Mouse (Mus musculus) heart, embryonic 14.5 days (tissue): ENCODE data around the gene Ffar1. TPM values are rescaled to one million over a fixed set of nuclear protein-coding genes. Genes with fewer than 3 reads are reported as not detected.

ENCODE experiments used
- ATAC-seq: fragments of 200-750 bp; cut with Nextera tagmentation; 2 replicates; pipeline ENCODE4 v1.8.0; 2017; ENCODE audit warnings: low read depth, moderate TSS enrichment; ENCODE audit not compliant: insufficient number of reproducible peaks, insufficient read depth, low FRiP score
- H3K27ac ChIP-seq, 2 experiments: fragments of 200-500 bp in 1 of 2; fragments of 300-500 bp in 1 of 2; sonication (generic) in 1 of 2; replicated peaks in 1 of 2; 2 replicates each; pipeline ENCODE4 v1.5.1; 2012 to 2014; ENCODE audit warnings: low read depth in 2 of 2, low read length in 2 of 2, control low read depth in 1 of 2, mild to moderate bottlenecking in 1 of 2, mixed read lengths in 1 of 2; ENCODE audit not compliant: control insufficient read depth in 1 of 2, insufficient read depth in 1 of 2
- H3K27me3 ChIP-seq: fragments of 300-500 bp; sonication (generic); 2 replicates; pipeline ENCODE4 v1.6.1; 2014; ENCODE audit warnings: mild to moderate bottlenecking, low read length, control low read depth; ENCODE audit not compliant: control insufficient read depth, insufficient read depth
- H3K36me3 ChIP-seq: fragments of 300-500 bp; sonication (generic); 2 replicates; pipeline ENCODE4 v1.6.1; 2014; ENCODE audit warnings: mild to moderate bottlenecking, control low read depth, low read length, mixed read lengths; ENCODE audit not compliant: control insufficient read depth, insufficient read depth
- H3K4me1 ChIP-seq, 2 experiments: fragments of 200-500 bp in 1 of 2; fragments of 300-500 bp in 1 of 2; sonication (generic) in 1 of 2; 2 replicates each; pipeline ENCODE4 v1.6.1; 2012 to 2014; ENCODE audit warnings: low read length in 2 of 2, control low read depth in 1 of 2, mixed read lengths in 1 of 2; ENCODE audit not compliant: control insufficient read depth in 2 of 2, insufficient read depth in 2 of 2
- H3K4me2 ChIP-seq: fragments of 300-500 bp; sonication (generic); 2 replicates; pipeline ENCODE4 v1.6.1; 2014; ENCODE audit warnings: mild to moderate bottlenecking, low read length
- H3K4me3 ChIP-seq, 2 experiments: fragments of 200-500 bp in 1 of 2; fragments of 300-500 bp in 1 of 2; sonication (generic) in 1 of 2; 2 replicates each; pipeline ENCODE4 v1.5.1; 2012 to 2014; ENCODE audit warnings: low read length in 2 of 2, mild to moderate bottlenecking in 2 of 2, control low read depth in 1 of 2, low read depth in 1 of 2, moderate library complexity in 1 of 2; ENCODE audit not compliant: control insufficient read depth in 1 of 2, insufficient read depth in 1 of 2
- H3K9ac ChIP-seq: fragments of 300-500 bp; sonication (generic); 2 replicates; pipeline ENCODE4 v1.6.1; 2014; ENCODE audit warnings: mild to moderate bottlenecking, low read length
- H3K9me3 ChIP-seq: fragments of 300-500 bp; sonication (generic); 2 replicates; pipeline ENCODE4 v1.6.1; 2016; ENCODE audit warnings: low read length, control low read depth; ENCODE audit not compliant: control insufficient read depth
- WGBS: fragments of 180-500 bp; shearing (Covaris S2); extraction: QIAGEN DNeasy Blood & Tissue Kit; methylation state at CpG from one replicate; pipeline ENCODE4 v1.1.7; 2014; 5-methylcytosine and 5-hydroxymethylcytosine counted together
- polyA plus RNA-seq: library from polyadenylated mRNA; unstranded; fragments of >200 nt; fragmentation: Nextera tagmentation; extraction: Ambion mirVana; gene quantifications from 2 replicates; pipeline ENCODE4 v1.2.1, GENCODE M21; 2014

Ffar1 gene
- polyA plus RNA-seq, 1 experiment from 2014 or later = not detected

DNA sequence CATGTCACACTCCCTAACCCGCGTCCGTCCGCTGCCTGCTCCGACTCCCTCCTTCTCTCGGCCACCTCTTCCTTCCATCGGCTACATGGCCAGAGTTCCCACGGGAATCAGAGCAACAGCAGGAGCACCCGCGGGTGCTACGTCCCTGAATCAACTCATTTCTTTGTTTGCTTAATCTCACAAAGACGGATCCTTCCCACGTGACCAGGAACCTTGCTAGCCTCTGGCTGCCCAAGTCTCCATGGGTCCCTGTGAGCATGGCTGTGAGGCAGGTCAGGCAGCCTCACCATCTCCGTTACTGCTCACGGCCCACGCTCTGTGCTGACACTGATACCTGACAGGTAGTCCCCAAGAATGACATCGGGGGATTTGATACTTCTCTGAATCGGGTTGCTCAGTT lies 37.7 kb downstream of the Ffar1 start, which contains the start of gene Ffar2:
Ffar2 (minus strand) TSS at position 101 of the 400 bp plus-strand sequence.
- no peak for ATAC-seq

GRCm38 (mm10) chr7:30821532-30821931 lies 39.8 kb downstream of the Ffar1 start:
- no peak for ATAC-seq

More for the DNA sequence above, 37.7 kb downstream of the Ffar1 start, which contains the start of gene Ffar2:
- H3K9me3 ChIP-seq = no peaks in the 10 kb centered on the region
- H3K27ac ChIP-seq = no peak within 1 kb of the TSS
- no peak within 1 kb of the TSS for H3K9ac ChIP-seq
- no peaks in the 10 kb centered on the region for H3K36me3 ChIP-seq
- no peaks in the 10 kb centered on the region for H3K4me1 ChIP-seq
- no peak within 1 kb of the TSS for H3K4me2 ChIP-seq
- WGBS = 86% methylated on average over 18 of the region's 18 CpGs
- no peak within 1 kb of the TSS for H3K4me3 ChIP-seq
- no peaks in the 10 kb centered on the region for H3K27me3 ChIP-seq

DNA sequence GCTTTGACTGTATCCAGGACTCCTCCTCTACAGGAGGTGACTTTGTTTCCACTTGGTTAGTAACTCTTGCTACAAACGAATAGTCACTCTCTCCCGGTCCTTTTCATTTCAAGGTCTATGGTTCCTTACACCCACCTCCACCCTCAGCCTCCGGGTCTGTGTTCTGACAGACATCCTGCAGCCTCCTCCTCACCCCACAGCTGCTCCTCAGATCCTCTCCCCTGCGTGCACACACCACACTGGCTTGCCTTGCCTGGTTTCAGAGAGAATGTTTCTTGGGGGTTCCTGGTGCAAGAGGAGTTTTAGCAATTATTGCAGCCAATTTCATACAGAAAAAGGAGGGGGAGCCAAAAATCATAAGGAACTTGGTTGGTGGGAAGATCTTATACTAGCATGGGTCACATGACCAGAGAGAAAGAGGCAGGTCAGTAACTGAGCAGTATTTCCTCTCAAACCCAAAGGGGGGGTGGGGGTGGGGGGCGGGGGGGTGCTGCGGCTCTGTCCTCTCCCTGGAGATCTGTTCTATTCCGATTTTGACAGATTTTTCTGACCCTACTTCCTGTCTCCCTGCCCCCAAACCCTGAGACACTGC lies 40.4 kb downstream of the Ffar1 start:
- no peak overlapping the region for H3K27ac ChIP-seq
- no peaks in the 10 kb centered on the region for H3K9me3 ChIP-seq
- 57% methylated on average over 7 of the region's 7 CpGs for WGBS
- H3K27me3 ChIP-seq = no peaks in the 10 kb centered on the region
- H3K9ac ChIP-seq = no peak overlapping the region
- ATAC-seq = no peak
- no peaks in the 10 kb centered on the region for H3K36me3 ChIP-seq
- H3K4me3 ChIP-seq = no peak overlapping the region
- no peak overlapping the region for H3K4me2 ChIP-seq
- H3K4me1 ChIP-seq = no peaks in the 10 kb centered on the region

More at GRCm38 (mm10) chr7:30821532-30821931, 39.8 kb downstream of the Ffar1 start:
- no peaks in the 10 kb centered on the region for H3K36me3 ChIP-seq
- no peak overlapping the region for H3K4me3 ChIP-seq
- no peaks in the 10 kb centered on the region for H3K27me3 ChIP-seq
- H3K9me3 ChIP-seq = no peaks in the 10 kb centered on the region
- WGBS = 66% methylated on average over 5 of the region's 5 CpGs
- H3K27ac ChIP-seq = no peak overlapping the region
- H3K4me2 ChIP-seq = no peak overlapping the region
- H3K4me1 ChIP-seq = no peaks in the 10 kb centered on the region
- no peak overlapping the region for H3K9ac ChIP-seq

DNA sequence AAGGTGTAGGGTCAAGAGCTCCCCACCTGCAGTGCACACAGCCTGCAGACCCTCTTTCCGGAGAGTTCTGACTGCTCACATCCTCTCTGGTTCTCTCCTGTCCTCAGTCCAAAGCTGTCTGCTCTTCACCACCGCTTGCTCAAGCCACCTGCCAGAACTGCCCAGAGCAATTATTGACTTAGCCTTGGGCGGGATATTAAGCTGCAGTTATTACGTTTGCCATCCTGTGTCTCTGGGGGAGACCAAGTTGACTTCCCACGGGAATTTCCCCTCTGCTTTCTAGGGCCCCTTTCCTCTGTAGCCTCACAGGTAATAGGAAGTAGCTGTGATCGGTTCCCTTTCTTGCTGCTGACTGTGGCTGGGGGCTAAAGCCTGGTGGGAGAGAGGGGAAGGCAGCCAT lies 41.2 kb downstream of the Ffar1 start:
- no peak for ATAC-seq
- Histone ChIP-seq H3K27ac (no peak overlapping the region), H3K36me3 (no peaks in the 10 kb centered on the region), H3K4me1 (no peaks in the 10 kb centered on the region), H3K4me3 (no peak overlapping the region), H3K9ac (no peak overlapping the region), H3K9me3 (no peaks in the 10 kb centered on the region), H3K4me2 (no peak overlapping the region), H3K27me3 (no peaks in the 10 kb centered on the region)
- WGBS = 69% methylated on average over 6 of the region's 6 CpGs

DNA sequence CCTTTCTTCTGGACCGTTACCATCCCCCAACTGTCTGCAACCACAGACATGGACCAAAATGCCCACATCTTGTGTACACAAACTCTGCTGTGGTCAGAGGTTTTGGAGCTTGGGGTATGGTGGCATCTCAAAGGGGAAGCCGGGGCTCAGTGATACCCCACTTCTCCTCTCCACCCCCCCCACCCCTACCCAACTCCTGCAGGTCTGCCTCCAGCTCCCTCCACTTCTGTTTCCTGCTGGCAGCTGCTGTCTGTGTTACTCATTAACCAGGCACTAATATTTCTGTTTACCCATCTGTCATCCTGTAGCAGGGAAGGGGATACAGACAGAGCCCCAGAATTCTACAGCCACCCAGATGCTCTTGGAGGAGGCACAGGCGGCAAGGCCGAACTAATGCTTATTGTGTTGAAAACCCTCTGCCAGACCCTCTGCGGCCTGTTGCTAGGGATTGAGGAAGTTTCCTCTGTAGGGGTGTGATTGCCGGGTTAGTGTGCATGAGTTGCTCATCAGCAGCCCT lies 49.0 kb downstream of the Ffar1 start:
- H3K27me3 ChIP-seq = no peaks in the 10 kb centered on the region
- H3K4me3 ChIP-seq = no peak overlapping the region
- no peak overlapping the region for H3K9ac ChIP-seq
- no peaks in the 10 kb centered on the region for H3K36me3 ChIP-seq
- no peaks in the 10 kb centered on the region for H3K9me3 ChIP-seq
- no peak overlapping the region for H3K4me2 ChIP-seq
- WGBS = 78% methylated on average over 6 of the region's 6 CpGs
- H3K27ac ChIP-seq = no peak overlapping the region
- H3K4me1 ChIP-seq = no peaks in the 10 kb centered on the region
- no peak for ATAC-seq

GRCm38 (mm10) chr7:30811757-30812290 lies 49.5 kb downstream of the Ffar1 start:
- H3K4me3 ChIP-seq = no peak overlapping the region
- no peaks in the 10 kb centered on the region for H3K4me1 ChIP-seq
- H3K9me3 ChIP-seq = no peaks in the 10 kb centered on the region
- 40% methylated on average over 9 of the region's 9 CpGs for WGBS
- H3K27me3 ChIP-seq = no peaks in the 10 kb centered on the region
- no peaks in the 10 kb centered on the region for H3K36me3 ChIP-seq
- H3K9ac ChIP-seq = no peak overlapping the region
- ATAC-seq = no peak
- H3K27ac ChIP-seq = no peak overlapping the region
- no peak overlapping the region for H3K4me2 ChIP-seq

DNA sequence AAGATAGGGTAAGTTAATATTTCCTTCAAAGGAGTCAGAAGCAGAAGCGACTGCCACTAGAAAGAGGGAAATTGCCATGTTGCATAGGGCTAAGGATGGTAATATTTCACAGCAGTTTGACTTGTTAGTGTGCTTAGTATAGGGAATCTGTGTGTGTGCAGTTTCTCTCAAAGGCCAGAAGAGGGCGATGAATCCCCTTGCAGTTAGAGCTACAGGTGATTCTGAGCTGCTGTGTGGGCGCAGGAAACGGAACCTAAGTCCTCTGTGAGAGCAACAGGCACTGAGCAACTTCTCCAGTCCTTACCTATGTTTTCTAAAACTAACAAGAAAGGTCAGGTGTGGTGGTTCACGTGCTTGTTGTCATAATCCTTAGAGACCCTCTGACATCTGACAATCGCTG lies 51.0 kb downstream of the Ffar1 start:
- no peaks in the 10 kb centered on the region for H3K27me3 ChIP-seq
- WGBS = 47% methylated on average over 6 of the region's 6 CpGs
- H3K9me3 ChIP-seq = no peaks in the 10 kb centered on the region
- no peak overlapping the region for H3K4me2 ChIP-seq
- ATAC-seq = no peak
- H3K36me3 ChIP-seq = no peaks in the 10 kb centered on the region
- H3K4me3 ChIP-seq = no peak overlapping the region
- H3K27ac ChIP-seq = no peak overlapping the region
- H3K9ac ChIP-seq = no peak overlapping the region
- no peaks in the 10 kb centered on the region for H3K4me1 ChIP-seq
